Mouse (Mus musculus): ENCODE data around the gene Olfr575. TPM values are rescaled to one million over a fixed set of nuclear protein-coding genes. Genes with fewer than 3 reads are reported as not detected.

Olfr575 gene
- not detected in 2 replicates for polyA plus RNA-seq (2012; rRNA removed; ENCODE audit: low replicate concordance)

DNA sequence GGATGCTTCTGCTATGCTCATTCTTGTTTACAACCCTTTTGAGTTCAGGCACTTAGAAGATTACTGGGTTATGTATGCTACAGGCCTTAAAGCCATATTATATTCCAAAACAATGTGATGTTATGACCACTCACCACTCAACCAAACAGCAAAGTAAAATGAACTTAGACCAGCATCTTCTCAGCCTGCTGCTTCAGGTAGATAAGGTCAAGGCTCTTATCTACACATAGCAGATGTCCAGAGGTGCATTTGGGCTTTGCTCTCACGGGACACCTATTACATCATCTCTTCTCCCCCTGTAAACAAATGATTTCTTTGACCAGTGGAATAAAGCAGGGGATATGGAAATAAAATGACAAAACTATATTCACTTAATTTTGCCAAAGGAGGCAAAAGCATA is at the start of gene Olfr575:
Gene Olfr575, minus strand, starts transcription at position 183 of the 400 bp plus-strand sequence.

DNA sequence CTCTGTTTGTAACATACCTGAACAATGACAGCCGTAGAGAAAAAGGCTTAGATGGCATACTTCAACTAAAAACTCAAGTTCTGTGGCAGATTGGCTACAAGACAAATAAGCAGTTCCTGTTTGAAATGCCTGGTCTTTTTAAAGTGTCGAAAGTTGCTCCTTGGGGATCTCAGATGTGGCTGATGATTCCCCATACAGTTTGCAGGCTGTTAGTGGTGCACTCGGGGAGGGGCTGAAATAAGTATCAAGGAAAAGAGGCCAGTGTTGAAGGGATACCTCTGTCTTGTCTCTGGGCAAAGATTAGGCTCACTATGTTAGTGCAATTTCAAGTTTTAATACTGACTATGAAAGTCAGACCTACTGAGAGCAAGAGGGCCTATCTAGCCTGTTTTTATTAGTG is 30.6 kb upstream of the Olfr575 start, which contains the start of gene Olfr578:
Gene Olfr578, minus strand, starts transcription at position 101 of the 400 bp plus-strand sequence.

DNA sequence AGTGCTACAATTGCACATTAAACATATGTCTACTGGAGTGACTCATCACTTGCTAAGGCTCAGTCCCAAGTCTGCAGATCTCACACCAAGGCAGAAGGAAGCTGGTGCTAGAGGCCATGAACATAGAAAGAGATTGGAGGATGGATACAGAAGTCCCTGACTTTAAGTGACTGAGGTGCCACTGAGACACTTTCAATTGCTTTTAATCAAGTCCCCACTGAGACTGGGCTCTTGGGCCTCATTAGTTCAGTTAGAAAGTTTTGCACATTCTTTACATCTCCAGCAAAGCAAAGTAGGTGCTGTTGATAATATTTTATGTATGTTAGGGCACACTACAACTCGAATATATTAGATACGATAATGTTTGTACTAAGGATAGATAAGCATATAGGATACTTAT is 17.3 kb upstream of the Olfr575 start, which contains the start of gene Olfr577:
Gene Olfr577, minus strand, starts transcription at position 101 of the 400 bp plus-strand sequence.

GRCm38 (mm10) chr7:102962360-102962759 is 3.8 kb upstream of the Olfr575 start, which contains the start of gene Olfr576:
Gene Olfr576, plus strand, starts transcription at chr7:102962660.

DNA sequence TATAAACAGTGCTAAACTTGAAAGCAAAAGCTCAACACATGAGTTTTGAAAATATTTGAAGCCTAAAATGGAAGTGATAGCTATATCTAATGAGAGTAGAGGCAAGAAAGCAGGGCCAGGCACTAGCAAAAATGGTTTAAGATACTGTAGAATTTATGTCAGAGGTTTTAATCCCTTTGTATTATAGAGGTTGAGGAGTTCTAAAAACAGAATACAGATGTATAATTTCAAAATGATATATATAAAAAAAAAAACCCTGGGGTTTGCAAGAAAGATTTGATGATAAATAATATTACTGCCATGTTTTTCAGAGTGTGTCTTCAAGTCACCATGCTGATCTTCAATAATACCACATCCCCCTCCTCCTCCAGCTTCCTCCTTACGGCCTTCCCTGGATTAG is 10.4 kb downstream of the Olfr575 start, which contains the start of gene Olfr574:
Gene Olfr574, plus strand, starts transcription at position 301 of the 400 bp plus-strand sequence.

GRCm38 (mm10) chr7:102942475-102942874 is 16.1 kb downstream of the Olfr575 start, which contains the start of gene Olfr573-ps1:
Gene Olfr573-ps1, minus strand, starts transcription at chr7:102942575.

DNA sequence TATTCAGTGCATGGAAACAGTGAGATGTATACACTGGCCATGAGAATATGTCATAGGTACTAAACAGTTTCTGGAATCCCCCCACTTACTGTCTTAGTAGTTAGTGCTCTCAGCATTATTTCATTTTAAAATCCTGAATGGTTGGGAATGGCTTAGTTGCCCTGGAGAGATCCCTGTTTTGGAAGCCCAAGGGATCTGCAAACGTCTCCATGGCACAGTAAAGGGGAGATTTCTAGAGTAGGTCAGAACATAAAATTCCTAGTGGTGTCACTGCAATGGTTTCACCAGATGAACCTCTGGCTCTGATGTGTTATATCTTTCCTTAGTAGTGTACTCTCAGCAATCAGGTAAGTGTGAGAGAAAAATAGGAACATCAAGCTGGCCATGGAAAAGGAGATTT is 34.5 kb downstream of the Olfr575 start, which contains the start of gene Olfr572:
Gene Olfr572, plus strand, starts transcription at position 301 of the 400 bp plus-strand sequence.

DNA sequence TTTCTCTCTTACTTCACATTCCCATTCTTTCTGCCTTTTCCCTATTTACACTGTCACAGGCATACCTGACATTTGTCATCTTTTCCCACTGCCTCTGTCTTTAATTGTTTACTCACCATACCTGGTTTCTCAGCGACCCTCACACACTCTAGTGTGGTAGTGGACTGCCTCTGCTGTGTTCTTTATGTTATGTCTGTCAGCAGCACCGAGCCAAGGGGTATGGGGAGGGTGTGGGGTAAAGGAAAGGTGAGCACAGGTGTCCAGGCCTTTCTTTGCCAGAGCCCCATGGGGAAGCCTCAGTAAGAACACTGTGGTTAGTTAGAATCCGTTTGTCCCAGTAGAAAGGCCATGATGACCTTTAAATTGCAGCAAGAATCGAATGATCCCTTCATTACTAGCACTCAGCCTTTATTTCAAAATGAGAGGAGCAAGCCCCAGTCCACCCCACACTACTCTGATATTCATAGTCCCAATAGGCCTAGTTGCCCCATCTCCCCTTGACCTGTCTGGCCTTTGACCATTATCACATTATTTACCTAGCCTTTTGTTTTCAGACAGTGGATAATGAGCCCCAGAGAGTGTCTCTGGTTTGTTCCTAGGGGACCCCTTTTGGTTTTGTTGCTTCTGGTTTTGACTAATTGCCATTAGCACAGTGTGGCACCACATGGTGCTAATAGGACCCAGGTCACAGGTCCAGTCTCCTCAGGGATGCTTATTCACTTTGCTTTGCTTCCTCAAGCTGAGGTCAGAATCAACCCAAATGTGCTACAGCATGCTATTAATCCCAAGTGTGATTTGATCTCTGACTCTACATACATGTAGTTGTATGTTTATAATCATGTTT is 41.3 kb downstream of the Olfr575 start, which contains the start of gene Olfr571:
Gene Olfr571, minus strand, starts transcription at position 505 of the 844 bp plus-strand sequence.

Other genes with a start within 250 kb of the Olfr575 start
- not detected in 2 replicates for gene Olfr33, start 239.7 kb downstream of the Olfr575 start, polyA plus RNA-seq (2012; rRNA removed; ENCODE audit: low replicate concordance)
- gene Olfr559, start 231.3 kb downstream of the Olfr575 start, polyA plus RNA-seq (2012; rRNA removed; ENCODE audit: low replicate concordance), result not detected in 2 replicates
- gene Olfr560, start 199.4 kb downstream of the Olfr575 start, polyA plus RNA-seq (2012; rRNA removed; ENCODE audit: low replicate concordance), result not detected in 2 replicates
- gene Olfr78, start 199.3 kb downstream of the Olfr575 start, polyA plus RNA-seq (2012; rRNA removed; ENCODE audit: low replicate concordance), result 0.24 and 0.67 TPM in 2 replicates
- gene Olfr561, start 187.6 kb downstream of the Olfr575 start, polyA plus RNA-seq (2012; rRNA removed; ENCODE audit: low replicate concordance), result not detected in 2 replicates
- not detected in 2 replicates for gene Olfr564, start 155.3 kb downstream of the Olfr575 start, polyA plus RNA-seq (2012; rRNA removed; ENCODE audit: low replicate concordance)
- gene Olfr566, start 100.0 kb downstream of the Olfr575 start, polyA plus RNA-seq (2012; rRNA removed; ENCODE audit: low replicate concordance), result not detected in 2 replicates
- not detected in 2 replicates for gene Olfr568, start 81.7 kb downstream of the Olfr575 start, polyA plus RNA-seq (2012; rRNA removed; ENCODE audit: low replicate concordance)
- gene Olfr569, start 67.9 kb downstream of the Olfr575 start, polyA plus RNA-seq (2012; rRNA removed; ENCODE audit: low replicate concordance), result not detected in 2 replicates
- not detected in 2 replicates for gene Olfr570, start 64.2 kb downstream of the Olfr575 start, polyA plus RNA-seq (2012; rRNA removed; ENCODE audit: low replicate concordance)
- gene Olfr571, start 41.2 kb downstream of the Olfr575 start, polyA plus RNA-seq (2012; rRNA removed; ENCODE audit: low replicate concordance), result not detected in 2 replicates
- gene Olfr572, start 34.4 kb downstream of the Olfr575 start, polyA plus RNA-seq (2012; rRNA removed; ENCODE audit: low replicate concordance), result not detected in 2 replicates
- gene Olfr573-ps1, start 16.2 kb downstream of the Olfr575 start, polyA plus RNA-seq (2012; rRNA removed; ENCODE audit: low replicate concordance), result not detected in 2 replicates
- gene Olfr574, start 10.3 kb downstream of the Olfr575 start, polyA plus RNA-seq (2012; rRNA removed; ENCODE audit: low replicate concordance), result not detected in 2 replicates
- gene Olfr576, start 3.9 kb upstream of the Olfr575 start, polyA plus RNA-seq (2012; rRNA removed; ENCODE audit: low replicate concordance), result not detected in 2 replicates
- gene Olfr577, start 17.2 kb upstream of the Olfr575 start, polyA plus RNA-seq (2012; rRNA removed; ENCODE audit: low replicate concordance), result not detected in 2 replicates
- not detected in 2 replicates for gene Olfr578, start 30.5 kb upstream of the Olfr575 start, polyA plus RNA-seq (2012; rRNA removed; ENCODE audit: low replicate concordance)
- not detected in 2 replicates for gene Olfr582, start 79.2 kb upstream of the Olfr575 start, polyA plus RNA-seq (2012; rRNA removed; ENCODE audit: low replicate concordance)
- not detected in 2 replicates for gene Olfr583, start 92.5 kb upstream of the Olfr575 start, polyA plus RNA-seq (2012; rRNA removed; ENCODE audit: low replicate concordance)
- not detected in 2 replicates for gene Olfr584, start 123.1 kb upstream of the Olfr575 start, polyA plus RNA-seq (2012; rRNA removed; ENCODE audit: low replicate concordance)
- gene Olfr585, start 138.9 kb upstream of the Olfr575 start, polyA plus RNA-seq (2012; rRNA removed; ENCODE audit: low replicate concordance), result not detected in 2 replicates
- gene Olfr586, start 166.9 kb upstream of the Olfr575 start, polyA plus RNA-seq (2012; rRNA removed; ENCODE audit: low replicate concordance), result not detected in 2 replicates
- not detected in 2 replicates for gene Olfr588-ps1, start 182.1 kb upstream of the Olfr575 start, polyA plus RNA-seq (2012; rRNA removed; ENCODE audit: low replicate concordance)
- gene Olfr589, start 197.6 kb upstream of the Olfr575 start, polyA plus RNA-seq (2012; rRNA removed; ENCODE audit: low replicate concordance), result not detected in 2 replicates
- gene Olfr591, start 219.6 kb upstream of the Olfr575 start, polyA plus RNA-seq (2012; rRNA removed; ENCODE audit: low replicate concordance), result not detected in 2 replicates
- gene Olfr592, start 226.0 kb upstream of the Olfr575 start, polyA plus RNA-seq (2012; rRNA removed; ENCODE audit: low replicate concordance), result not detected in 2 replicates

Data from duodenum, adult 2 months (tissue).